Mouse (Mus musculus): ENCODE measurements around the gene Napepld. TPM values are rescaled to one million over a fixed set of nuclear protein-coding genes. Genes with fewer than 3 reads are reported as not detected.

Gene Napepld
- polyA plus RNA-seq, 1 experiment from 2014 or later: 3.5 TPM

DNA sequence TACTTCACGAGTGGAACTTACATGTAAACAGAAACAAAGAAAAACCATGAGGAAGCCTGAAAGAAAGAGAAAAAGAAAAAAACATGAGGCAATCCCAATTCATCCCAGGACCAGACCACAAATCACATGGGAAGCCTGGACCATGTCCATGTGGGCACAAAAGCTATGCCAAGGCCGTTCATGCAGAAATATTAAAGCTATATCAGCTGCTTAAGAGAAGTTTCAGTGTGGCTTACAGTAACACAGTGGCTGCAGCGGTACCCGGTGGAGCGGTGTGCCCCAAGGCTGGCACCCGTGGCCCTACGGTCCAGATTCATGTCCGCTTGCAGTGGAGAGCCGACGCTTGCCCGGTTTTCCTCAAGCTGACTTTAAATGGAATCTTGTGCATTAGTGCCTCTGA, 38.1 kb downstream of the Napepld start:
- H3K9ac ChIP-seq (replicated peaks; ENCODE audit: low read depth, low read length): no peak overlapping the region
- no peak overlapping the region for H3K27ac ChIP-seq (ENCODE audit: low read length)
- H3K9me3 ChIP-seq (ENCODE audit: control insufficient read depth, low read length): no peaks in the 10 kb centered on the region
- H3K4me1 ChIP-seq (replicated peaks; ENCODE audit: control insufficient read depth, insufficient read depth, low read length): peaks cover 10% of the 10 kb centered on the region
- H3K36me3 ChIP-seq (ENCODE audit: control insufficient read depth, insufficient read depth): peaks cover 14% of the 10 kb centered on the region
- ATAC-seq: 0 out of 2 replicates have a peak, but pooled peaks have one; percentile 18
- 77% methylated on average over 11 of the region's 11 CpGs for WGBS
- no peaks in the 10 kb centered on the region for H3K27me3 ChIP-seq (replicated peaks; ENCODE audit: control insufficient read depth, insufficient read depth, low read length)
- no peak overlapping the region for H3K4me3 ChIP-seq (replicated peaks; ENCODE audit: low read length)
- no peak overlapping the region for H3K4me2 ChIP-seq (ENCODE audit: low read length)

DNA sequence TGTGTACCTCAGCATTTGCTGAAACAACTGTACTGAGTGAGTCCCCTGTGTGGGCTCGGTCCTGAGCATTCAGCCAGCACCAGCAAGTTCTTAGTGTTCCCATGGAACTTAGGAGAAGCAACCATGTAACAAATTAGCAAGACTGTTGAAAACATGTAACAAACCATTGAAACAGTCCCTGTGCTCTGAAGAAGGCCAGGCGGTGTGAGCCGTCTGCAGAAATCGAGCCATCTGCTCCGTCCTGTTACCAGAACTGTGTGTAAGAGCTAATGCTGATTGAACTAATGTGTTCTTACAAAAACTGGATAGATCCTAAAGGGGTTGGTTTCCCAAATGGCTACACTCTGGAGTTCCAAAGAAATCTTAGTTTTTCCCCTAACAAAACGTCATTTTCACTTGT, 40.3 kb downstream of the Napepld start:
- H3K9ac ChIP-seq (replicated peaks; ENCODE audit: low read depth, low read length): no peak overlapping the region

DNA sequence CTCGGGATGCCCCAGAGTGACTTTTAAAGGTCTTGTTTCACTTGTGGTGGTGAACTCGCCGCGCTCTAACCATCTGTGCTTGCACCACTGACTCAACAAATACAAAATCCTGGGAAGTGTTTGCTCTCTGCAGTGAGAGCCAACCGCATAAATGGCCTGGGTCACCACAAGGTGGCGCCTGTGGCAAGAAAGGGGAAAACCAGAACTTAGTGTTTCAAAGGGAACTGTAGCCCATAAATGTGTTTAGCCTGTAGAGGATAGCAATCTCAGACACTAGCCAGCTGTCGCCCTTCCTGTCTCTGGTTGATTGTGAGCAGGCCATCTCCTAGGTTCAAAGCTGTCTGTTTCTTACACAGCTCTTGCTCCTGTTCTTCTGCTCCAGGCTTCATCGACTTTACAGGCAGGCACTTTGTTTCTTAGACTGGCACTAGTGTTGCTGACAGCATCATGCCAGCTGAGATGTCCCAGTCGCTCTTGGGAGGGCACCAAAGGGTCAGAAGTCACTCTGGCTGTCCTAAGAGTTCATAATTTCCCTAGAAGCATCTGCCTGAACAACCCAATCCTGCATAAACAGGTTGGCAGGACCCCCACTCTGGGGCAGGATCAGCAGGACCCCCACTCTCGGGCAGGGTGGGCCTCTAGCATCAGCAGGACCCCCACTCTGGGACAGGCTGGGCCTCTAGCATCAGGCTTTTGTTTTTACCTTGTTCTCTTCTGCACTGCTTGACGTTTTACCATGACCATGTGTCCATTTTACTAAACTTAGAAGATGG, 42.4 kb downstream of the Napepld start:
- H3K4me3 ChIP-seq (replicated peaks; ENCODE audit: low read length): no peak overlapping the region
- no peak overlapping the region for H3K4me2 ChIP-seq (ENCODE audit: low read length)
- WGBS: 53% methylated on average over 11 of the region's 11 CpGs
- no peaks in the 10 kb centered on the region for H3K27me3 ChIP-seq (replicated peaks; ENCODE audit: control insufficient read depth, insufficient read depth, low read length)
- no peak overlapping the region for H3K9ac ChIP-seq (replicated peaks; ENCODE audit: low read depth, low read length)
- peak; percentile 64 for ATAC-seq
- H3K4me1 ChIP-seq (replicated peaks; ENCODE audit: control insufficient read depth, insufficient read depth, low read length): peaks cover 10% of the 10 kb centered on the region
- peaks cover 18% of the 10 kb centered on the region for H3K36me3 ChIP-seq (ENCODE audit: control insufficient read depth, insufficient read depth)
- H3K9me3 ChIP-seq (ENCODE audit: control insufficient read depth, low read length): no peaks in the 10 kb centered on the region
- H3K27ac ChIP-seq (ENCODE audit: low read length): no peak overlapping the region

More for the DNA sequence above, 40.3 kb downstream of the Napepld start:
- Histone ChIP-seq H3K4me3 (replicated peaks; ENCODE audit: low read length) (no peak overlapping the region), H3K27me3 (replicated peaks; ENCODE audit: control insufficient read depth, insufficient read depth, low read length) (no peaks in the 10 kb centered on the region), H3K4me1 (replicated peaks; ENCODE audit: control insufficient read depth, insufficient read depth, low read length) (peaks cover 10% of the 10 kb centered on the region), H3K27ac (ENCODE audit: low read length) (peak overlapping the region; percentile 28; the same call in 1 of the 2 replicates), H3K9me3 (ENCODE audit: control insufficient read depth, low read length) (no peaks in the 10 kb centered on the region), H3K36me3 (ENCODE audit: control insufficient read depth, insufficient read depth) (peaks cover 14% of the 10 kb centered on the region), H3K4me2 (ENCODE audit: low read length) (no peak overlapping the region)
- 54% methylated on average over 6 of the region's 6 CpGs for whole genome bisulfite sequencing
- peak; percentile 67; the same call in 1 of the 2 replicates for ATAC-seq

DNA sequence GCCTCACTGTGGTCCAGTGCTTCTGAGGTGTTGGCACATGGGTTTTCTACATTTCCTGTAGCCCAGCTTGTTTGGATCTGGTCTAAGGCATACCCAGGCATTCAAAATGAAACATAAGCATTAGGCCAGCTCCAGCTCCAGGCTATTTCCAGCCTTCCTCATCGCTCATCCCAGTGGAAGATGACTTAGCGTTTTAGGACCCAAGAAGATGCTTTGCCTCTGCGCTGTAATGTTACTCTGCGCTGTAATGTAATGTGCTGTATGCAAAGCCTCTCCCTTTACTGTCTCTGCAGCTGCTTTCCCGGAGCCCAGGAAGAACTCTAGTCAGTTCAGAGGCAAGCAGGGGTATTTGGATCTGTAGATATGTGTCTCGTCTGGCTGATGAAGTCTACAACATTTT, 43.2 kb downstream of the Napepld start:
- Histone ChIP-seq H3K36me3 (ENCODE audit: control insufficient read depth, insufficient read depth) (peaks cover 15% of the 10 kb centered on the region), H3K4me2 (ENCODE audit: low read length) (no peak overlapping the region), H3K4me1 (replicated peaks; ENCODE audit: control insufficient read depth, insufficient read depth, low read length) (peaks cover 8% of the 10 kb centered on the region), H3K4me3 (replicated peaks; ENCODE audit: low read length) (no peak overlapping the region), H3K27ac (ENCODE audit: low read length) (no peak overlapping the region), H3K9ac (replicated peaks; ENCODE audit: low read depth, low read length) (no peak overlapping the region), H3K27me3 (replicated peaks; ENCODE audit: control insufficient read depth, insufficient read depth, low read length) (no peaks in the 10 kb centered on the region), H3K9me3 (ENCODE audit: control insufficient read depth, low read length) (no peaks in the 10 kb centered on the region)
- ATAC-seq: no peak
- 87% methylated on average over 6 of the region's 6 CpGs for WGBS

DNA sequence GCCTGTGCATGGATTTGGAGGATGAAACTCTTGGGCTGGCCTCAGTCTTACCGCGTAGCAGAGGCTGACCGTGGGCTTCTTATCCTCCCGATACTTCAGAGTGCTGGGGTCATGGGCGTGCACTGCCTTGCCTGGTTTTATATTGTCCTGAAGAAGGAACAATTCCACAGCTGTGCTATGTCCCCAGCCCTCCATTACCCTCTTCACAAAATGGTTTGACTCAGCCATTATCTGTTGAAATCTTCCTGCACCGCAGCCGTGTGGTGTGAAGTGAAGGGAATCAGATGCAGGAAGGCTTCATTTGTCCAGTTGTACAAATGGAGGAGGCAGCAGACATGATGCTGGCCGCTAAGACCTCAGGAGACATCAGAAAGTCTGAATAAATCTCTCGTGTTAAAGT, 44.3 kb downstream of the Napepld start:
- H3K9ac ChIP-seq (replicated peaks; ENCODE audit: low read depth, low read length): no peak overlapping the region
- H3K4me1 ChIP-seq (replicated peaks; ENCODE audit: control insufficient read depth, insufficient read depth, low read length): peaks cover 7% of the 10 kb centered on the region
- H3K27ac ChIP-seq (ENCODE audit: low read length): no peak overlapping the region
- H3K27me3 ChIP-seq (replicated peaks; ENCODE audit: control insufficient read depth, insufficient read depth, low read length): no peaks in the 10 kb centered on the region
- 89% methylated on average over 9 of the region's 9 CpGs for WGBS
- H3K36me3 ChIP-seq (ENCODE audit: control insufficient read depth, insufficient read depth): peaks cover 19% of the 10 kb centered on the region
- ATAC-seq: no peak
- H3K9me3 ChIP-seq (ENCODE audit: control insufficient read depth, low read length): no peaks in the 10 kb centered on the region
- no peak overlapping the region for H3K4me2 ChIP-seq (ENCODE audit: low read length)
- H3K4me3 ChIP-seq (replicated peaks; ENCODE audit: low read length): no peak overlapping the region

DNA sequence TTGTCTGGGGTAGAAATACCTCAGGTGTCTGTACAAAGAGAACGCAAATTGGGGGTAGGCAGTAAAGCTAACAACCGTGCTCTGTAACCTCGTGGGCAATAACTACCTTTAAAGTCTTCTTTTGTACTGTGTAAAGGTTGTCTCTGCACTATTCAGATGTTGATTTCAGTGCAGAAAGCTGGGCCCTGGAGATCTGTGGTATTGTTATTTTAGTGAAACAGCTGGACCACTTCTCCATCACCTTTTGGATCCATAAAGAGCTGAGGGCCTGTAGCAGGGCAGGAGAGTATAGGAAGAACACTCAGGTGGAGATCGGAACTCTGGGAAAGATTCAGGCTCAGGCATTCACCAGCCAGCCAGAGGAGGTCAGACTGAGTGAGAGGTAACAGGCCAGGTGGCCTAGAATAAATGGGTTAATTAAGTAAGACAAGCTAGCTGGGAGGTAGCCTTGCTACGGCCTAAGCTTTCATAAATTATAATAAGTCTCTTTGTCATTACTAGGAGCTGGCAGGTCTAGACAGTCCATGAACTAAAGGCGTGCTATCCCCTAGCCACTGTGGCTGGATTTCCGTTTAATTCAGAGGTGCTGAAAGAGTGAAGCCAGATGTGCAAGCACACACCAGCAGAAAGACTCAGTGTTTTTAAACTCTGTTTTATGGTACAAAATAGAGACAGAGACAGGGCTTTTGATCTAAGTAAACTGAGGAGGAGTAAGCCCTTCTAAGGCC, 49.1 kb downstream of the Napepld start:
- peaks cover 43% of the 10 kb centered on the region for H3K36me3 ChIP-seq (ENCODE audit: control insufficient read depth, insufficient read depth)
- H3K4me3 ChIP-seq (replicated peaks; ENCODE audit: low read length): no peak overlapping the region
- H3K9me3 ChIP-seq (ENCODE audit: control insufficient read depth, low read length): no peaks in the 10 kb centered on the region
- no peaks in the 10 kb centered on the region for H3K27me3 ChIP-seq (replicated peaks; ENCODE audit: control insufficient read depth, insufficient read depth, low read length)
- H3K9ac ChIP-seq (replicated peaks; ENCODE audit: low read depth, low read length): no peak overlapping the region
- no peak for ATAC-seq
- 89% methylated on average over 7 of the region's 7 CpGs for whole genome bisulfite sequencing
- no peak overlapping the region for H3K4me2 ChIP-seq (ENCODE audit: low read length)
- peaks cover 10% of the 10 kb centered on the region for H3K4me1 ChIP-seq (replicated peaks; ENCODE audit: control insufficient read depth, insufficient read depth, low read length)
- H3K27ac ChIP-seq (ENCODE audit: low read length): no peak overlapping the region

DNA sequence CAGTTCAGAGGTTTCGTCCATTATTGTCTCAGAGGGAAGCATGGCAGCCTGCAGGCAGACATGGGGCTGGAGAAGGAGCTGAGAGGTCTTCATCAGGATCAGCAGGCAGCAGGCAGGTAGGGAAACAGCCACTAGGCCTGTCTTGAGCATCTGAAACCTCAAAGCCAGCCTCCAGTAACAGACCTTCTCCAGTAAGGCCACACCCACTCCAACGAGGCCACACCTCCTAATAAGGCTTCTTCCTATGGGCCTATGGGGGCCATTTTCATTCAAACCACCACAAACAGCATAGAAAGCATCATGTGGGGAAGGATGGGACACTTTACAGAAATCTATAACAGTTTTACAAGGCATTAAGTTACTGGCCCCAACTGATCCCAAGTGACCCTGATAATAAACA, 50.5 kb downstream of the Napepld start:
- no peak overlapping the region for H3K9ac ChIP-seq (replicated peaks; ENCODE audit: low read depth, low read length)
- no peak overlapping the region for H3K4me2 ChIP-seq (ENCODE audit: low read length)
- ATAC-seq: no peak
- H3K36me3 ChIP-seq (ENCODE audit: control insufficient read depth, insufficient read depth): peaks cover 43% of the 10 kb centered on the region
- no peak overlapping the region for H3K4me3 ChIP-seq (replicated peaks; ENCODE audit: low read length)
- no peak overlapping the region for H3K27ac ChIP-seq (ENCODE audit: low read length)
- WGBS: 78% methylated on average over 2 of the region's 2 CpGs
- no peaks in the 10 kb centered on the region for H3K9me3 ChIP-seq (ENCODE audit: control insufficient read depth, low read length)
- H3K4me1 ChIP-seq (replicated peaks; ENCODE audit: control insufficient read depth, insufficient read depth, low read length): peaks cover 17% of the 10 kb centered on the region
- H3K27me3 ChIP-seq (replicated peaks; ENCODE audit: control insufficient read depth, insufficient read depth, low read length): no peaks in the 10 kb centered on the region

DNA sequence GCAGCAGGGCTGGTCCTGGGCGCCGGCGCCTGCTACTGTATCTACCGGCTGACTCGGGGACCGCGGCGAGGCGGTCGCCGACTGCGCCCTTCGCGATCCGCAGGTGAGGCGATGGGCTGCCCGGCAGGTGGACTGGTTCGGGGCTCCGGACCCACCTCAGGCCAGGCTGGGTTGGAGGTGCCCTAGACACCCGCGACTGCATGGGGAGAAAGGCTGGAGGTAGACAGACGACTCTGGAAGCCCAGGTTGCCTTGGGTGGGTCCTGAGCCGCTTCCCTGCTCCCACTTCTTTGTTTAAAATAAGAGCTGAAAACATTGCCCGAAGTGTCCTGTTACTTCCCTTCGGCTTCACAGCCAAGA, 55.1 kb downstream of the Napepld start:
- no peak; the same call in 1 of the 2 replicates for ATAC-seq
- Histone ChIP-seq H3K27ac (ENCODE audit: low read length) (peak overlapping the region; percentile 93), H3K4me2 (ENCODE audit: low read length) (peak overlapping the region; percentile 85), H3K4me1 (replicated peaks; ENCODE audit: control insufficient read depth, insufficient read depth, low read length) (peaks cover 23% of the 10 kb centered on the region), H3K9ac (replicated peaks; ENCODE audit: low read depth, low read length) (peak overlapping the region; percentile 78), H3K27me3 (replicated peaks; ENCODE audit: control insufficient read depth, insufficient read depth, low read length) (no peaks in the 10 kb centered on the region), H3K36me3 (ENCODE audit: control insufficient read depth, insufficient read depth) (peaks cover 23% of the 10 kb centered on the region), H3K9me3 (ENCODE audit: control insufficient read depth, low read length) (no peaks in the 10 kb centered on the region), H3K4me3 (replicated peaks; ENCODE audit: low read length) (peak overlapping the region; percentile 89)
- WGBS: 0% methylated on average over 25 of the region's 25 CpGs

DNA sequence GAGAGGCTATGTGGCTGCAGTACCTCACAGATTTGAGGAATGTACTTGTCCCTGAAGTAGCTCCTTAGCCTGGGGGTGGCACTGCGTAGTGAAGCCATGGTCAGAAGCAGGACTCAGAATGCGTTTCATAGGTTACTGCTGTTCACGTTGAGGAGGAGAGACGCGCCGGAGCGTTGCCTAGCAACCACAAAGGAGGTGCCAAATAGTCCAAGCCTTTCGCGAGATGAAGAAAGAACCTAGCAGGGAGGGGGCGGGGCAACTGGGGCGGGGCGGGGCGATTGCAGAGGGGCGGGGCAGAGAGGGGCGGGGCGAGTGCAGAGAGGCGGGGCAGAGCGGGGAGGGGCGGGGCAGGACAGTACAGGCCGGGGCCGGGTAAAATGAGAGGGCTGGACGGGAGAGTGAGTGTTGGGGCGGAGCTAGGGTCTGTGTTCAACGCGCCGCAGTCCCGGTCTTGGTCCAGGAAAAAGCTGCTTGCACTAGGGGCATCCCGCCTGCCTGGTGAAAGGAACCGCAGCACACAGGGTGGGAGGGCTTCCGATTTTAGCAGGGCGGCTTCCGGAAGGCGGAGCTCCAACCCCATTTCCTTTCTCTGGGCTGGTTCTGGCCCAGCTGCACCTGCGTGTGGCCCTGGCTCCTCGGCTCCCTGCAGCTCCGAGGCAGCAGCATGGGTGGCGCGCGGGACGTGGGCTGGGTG, 55.6 kb downstream of the Napepld start, which contains the start of the genes Fbxl13 and Armc10:
TSS of gene Fbxl13 (minus strand) at position 196 of the 694 bp plus-strand sequence.
TSS of gene Armc10 (plus strand) at position 375 of the 694 bp plus-strand sequence.
- Histone ChIP-seq H3K4me1 (replicated peaks; ENCODE audit: control insufficient read depth, insufficient read depth, low read length) (peaks cover 23% of the 10 kb centered on the region), H3K36me3 (ENCODE audit: control insufficient read depth, insufficient read depth) (peaks cover 19% of the 10 kb centered on the region), H3K27ac (ENCODE audit: low read length) (peak within 1 kb of the TSS; percentile 93), H3K4me3 (replicated peaks; ENCODE audit: low read length) (peak within 1 kb of the TSS; percentile 89), H3K4me2 (ENCODE audit: low read length) (peak within 1 kb of the TSS; percentile 85), H3K9ac (replicated peaks; ENCODE audit: low read depth, low read length) (peak within 1 kb of the TSS; percentile 78), H3K9me3 (ENCODE audit: control insufficient read depth, low read length) (no peaks in the 10 kb centered on the region), H3K27me3 (replicated peaks; ENCODE audit: control insufficient read depth, insufficient read depth, low read length) (no peaks in the 10 kb centered on the region)
- WGBS: 1% methylated on average over 34 of the region's 40 CpGs
- ATAC-seq: peak; percentile 96
